Comparison of ENCODE assay signal across 29 mouse cellular contexts in the genomic region with DNA sequence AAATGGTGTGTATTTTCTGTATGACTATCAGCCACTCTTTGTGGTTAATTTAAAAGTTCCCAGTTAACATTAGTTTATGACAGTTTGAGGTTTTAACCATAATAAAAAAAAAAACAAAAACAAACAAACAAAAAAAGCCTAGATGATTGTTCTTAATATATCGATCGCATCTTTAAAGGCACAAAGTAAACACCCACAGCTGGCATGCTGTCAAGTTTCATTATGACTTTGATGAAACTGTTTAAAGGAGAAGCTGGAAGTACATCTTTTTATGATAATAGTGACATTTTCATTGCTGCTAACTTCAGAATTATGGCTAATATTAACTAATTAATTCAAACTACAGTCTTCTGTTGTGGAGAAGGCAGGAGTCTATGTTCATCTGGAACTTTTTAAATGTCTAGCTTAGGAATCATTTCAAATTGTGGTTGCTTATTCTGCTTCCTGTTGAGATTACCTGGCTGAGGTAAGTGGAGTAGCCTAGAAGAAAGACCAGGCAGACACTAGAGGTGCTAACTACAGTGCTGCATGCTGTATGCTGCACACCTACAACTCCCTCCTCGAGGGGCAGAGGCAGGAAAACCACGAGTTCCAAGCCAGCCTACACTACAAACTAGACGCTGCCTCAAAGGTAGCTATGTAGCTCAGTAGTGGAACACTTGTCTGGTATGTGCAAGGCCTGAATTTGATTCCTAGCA.
A peak's percentile ranks its signal among the peaks of the same experiment; 100 is the strongest.
DNase-seq lines count a peak whose midpoint lies in the region; ATAC-seq and TF ChIP-seq lines count a peak whose summit lies in the region.
"Had no signal": no experiment of that assay in that cellular context is flagged by ENCODE, and none has a peak within 500 bp of the region (broad histone marks: within the 10 kb centered on the region; RNA-seq: fewer than 3 reads in every experiment).

No protein-coding gene starts in this region.

- TF ChIP-seq CTCF in layer of hippocampus, adult 2 months (conservative IDR thresholded peaks at IDR 0.05) = no peak

- no peaks in the 10 kb centered on the region for H3K4me1 ChIP-seq in midbrain, embryonic 15.5 days
- H3K4me1 ChIP-seq: embryonic facial prominence, embryonic 12.5 days; embryonic facial prominence, embryonic 15.5 days; forebrain, embryonic 13.5 days; hindbrain, embryonic 13.5 days had no signal

- no peak for DNase-seq in layer of hippocampus, adult 2 months (ENCODE audit: low spot score in 2 of 2)
- DNase-seq in layer of hippocampus, adult 18-20 months (ENCODE audit: low spot score in 2 of 2) = no peak
- peak; percentile 80 for DNase-seq in CD4-positive helper T cell, adult 2 months (ENCODE audit: low read depth, low spot score)
- DNase-seq in induced T-regulatory cell, adult 2 months (ENCODE audit: low read depth) = peak; percentile 76
- DNase-seq in lung, postnatal 25 days (ENCODE audit: low spot score) = no peak
- DNase-seq: adrenal gland, adult 2 months; adrenal gland, postnatal 14 days; cerebellum, adult 11 months; cerebellum, adult 2 months; cerebellum, adult 9-11 months; cerebellum, postnatal 25 days; gastrocnemius, postnatal 25 days; heart, adult 18-20 months; heart, postnatal 10 days; heart, postnatal 36 days had no signal

- H3K9ac ChIP-seq in midbrain, embryonic 15.5 days = no peak overlapping the region
- H3K9ac ChIP-seq: embryonic facial prominence, embryonic 12.5 days; embryonic facial prominence, embryonic 15.5 days; forebrain, embryonic 13.5 days; heart, embryonic 12.5 days; heart, embryonic 15.5 days; hindbrain, embryonic 13.5 days had no signal

- H3K36me3 ChIP-seq in midbrain, embryonic 15.5 days (replicated peaks) = no peaks in the 10 kb centered on the region
- H3K36me3 ChIP-seq: embryonic facial prominence, embryonic 12.5 days; embryonic facial prominence, embryonic 15.5 days; G1E; heart, embryonic 12.5 days; heart, embryonic 15.5 days; hindbrain, embryonic 10.5 days; hindbrain, embryonic 13.5 days had no signal

- no peak overlapping the region for H3K4me2 ChIP-seq in midbrain, embryonic 15.5 days
- H3K4me2 ChIP-seq: embryonic facial prominence, embryonic 12.5 days; embryonic facial prominence, embryonic 15.5 days; forebrain, embryonic 13.5 days; heart, embryonic 12.5 days; heart, embryonic 15.5 days; hindbrain, embryonic 13.5 days had no signal

- no peaks in the 10 kb centered on the region for H3K27me3 ChIP-seq in midbrain, embryonic 15.5 days (replicated peaks)
- H3K27me3 ChIP-seq: embryonic facial prominence, embryonic 12.5 days; embryonic facial prominence, embryonic 15.5 days; forebrain, embryonic 13.5 days; heart, embryonic 12.5 days; heart, embryonic 15.5 days; hindbrain, embryonic 13.5 days; Patski had no signal

- H3K4me3 ChIP-seq in layer of hippocampus, adult 2 months = no peak overlapping the region
- H3K4me3 ChIP-seq in midbrain, embryonic 15.5 days = no peak overlapping the region
- H3K4me3 ChIP-seq: embryonic facial prominence, embryonic 12.5 days; embryonic facial prominence, embryonic 15.5 days; forebrain, embryonic 13.5 days; heart, embryonic 12.5 days; heart, embryonic 15.5 days; hindbrain, embryonic 10.5 days; hindbrain, embryonic 13.5 days had no signal

- WGBS in midbrain, embryonic 15.5 days = 85% methylated on average over 5 of the region's 5 CpGs

- peak; percentile 82 for ATAC-seq in CD4-positive, CD25-positive, alpha-beta regulatory T cell, adult 4 months
- ATAC-seq in midbrain, embryonic 15.5 days (replicated peaks) = no peak
- ATAC-seq in frontal cortex, adult (ENCODE audit: low TSS enrichment) = no peak
- ATAC-seq: forebrain, embryonic 13.5 days; forebrain, embryonic 16.5 days; hindbrain, embryonic 16.5 days; Patski had no signal

- no peaks in the 10 kb centered on the region for H3K9me3 ChIP-seq in midbrain, embryonic 15.5 days
- H3K9me3 ChIP-seq: embryonic facial prominence, embryonic 12.5 days; embryonic facial prominence, embryonic 15.5 days; forebrain, embryonic 13.5 days; G1E; heart, embryonic 12.5 days; heart, embryonic 15.5 days; hindbrain, embryonic 10.5 days; hindbrain, embryonic 13.5 days had no signal

- peak overlapping the region; percentile 92 for H3K27ac ChIP-seq in layer of hippocampus, adult 2 months
- H3K27ac ChIP-seq in midbrain, embryonic 15.5 days = no peak overlapping the region
- H3K27ac ChIP-seq: embryonic facial prominence, embryonic 12.5 days; embryonic facial prominence, embryonic 15.5 days; forebrain, embryonic 13.5 days; heart, embryonic 15.5 days; hindbrain, embryonic 10.5 days; hindbrain, embryonic 13.5 days had no signal

Comparison
In these comparisons a context has a peak if more than half of its experiments do, and no peak if none do; other contexts are left out.
1. DNase-seq: peak in CD4-positive helper T cell, adult 2 months (single experiment) and induced T-regulatory cell, adult 2 months (single experiment); none in layer of hippocampus, adult 2 months (0 of 2), layer of hippocampus, adult 18-20 months (0 of 2) and lung, postnatal 25 days (single experiment).